Mouse (Mus musculus): ENCODE data around the gene Mpp4.

- no peak for TF ChIP-seq CTCF (IDR thresholded peaks at IDR 0.05; ENCODE audit: low read depth)
- TF ChIP-seq EP300 (IDR thresholded peaks at IDR 0.05; ENCODE audit: low read depth): no peak
These were observed 729 bp upstream of the Mpp4 start for GRCm38 (mm10) chr1:59163918-59164317.
